Mouse (Mus musculus): ENCODE data around the gene Telo2. TPM values are rescaled to one million over a fixed set of nuclear protein-coding genes. Genes with fewer than 3 reads are reported as not detected.

Gene Telo2
- polyA plus RNA-seq, 1 experiment from 2014 or later = 30.7 TPM

GRCm38 (mm10) chr17:25080210-25080609 lies 35.6 kb downstream of the Telo2 start:
- Histone ChIP-seq H3K4me1 (replicated peaks) (peaks cover 64% of the 10 kb centered on the region), H3K9ac (peak overlapping the region; percentile 49), H3K4me2 (peak overlapping the region; percentile 60), H3K27me3 (replicated peaks) (no peaks in the 10 kb centered on the region), H3K36me3 (0 out of 2 replicates have a peak, but pooled peaks cover 8% of the 10 kb centered on the region), H3K27ac (ENCODE audit: poor library complexity, severe bottlenecking) (peak overlapping the region; percentile 90), H3K9me3 (replicated peaks) (no peaks in the 10 kb centered on the region), H3K4me3 (peak overlapping the region; percentile 50)
- no peak for ATAC-seq (ENCODE audit: insufficient number of reproducible peaks, low FRiP score)
- 77% methylated on average over 13 of the region's 13 CpGs for WGBS

GRCm38 (mm10) chr17:25077771-25078372 lies 37.9 kb downstream of the Telo2 start:
- H3K36me3 ChIP-seq = 0 out of 2 replicates have a peak, but pooled peaks cover 8% of the 10 kb centered on the region
- no peaks in the 10 kb centered on the region for H3K27me3 ChIP-seq (replicated peaks)
- H3K4me1 ChIP-seq (replicated peaks) = peaks cover 47% of the 10 kb centered on the region
- peak overlapping the region; percentile 60 for H3K4me2 ChIP-seq
- H3K4me3 ChIP-seq = peak overlapping the region; percentile 20
- H3K9me3 ChIP-seq (replicated peaks) = no peaks in the 10 kb centered on the region
- no peak overlapping the region for H3K9ac ChIP-seq
- ATAC-seq (ENCODE audit: insufficient number of reproducible peaks, low FRiP score) = peak; percentile 41
- 0 out of 2 replicates have a peak overlapping the region, but pooled peaks have one; percentile 13 for H3K27ac ChIP-seq (ENCODE audit: poor library complexity, severe bottlenecking)
- WGBS = 62% methylated on average over 13 of the region's 13 CpGs

DNA sequence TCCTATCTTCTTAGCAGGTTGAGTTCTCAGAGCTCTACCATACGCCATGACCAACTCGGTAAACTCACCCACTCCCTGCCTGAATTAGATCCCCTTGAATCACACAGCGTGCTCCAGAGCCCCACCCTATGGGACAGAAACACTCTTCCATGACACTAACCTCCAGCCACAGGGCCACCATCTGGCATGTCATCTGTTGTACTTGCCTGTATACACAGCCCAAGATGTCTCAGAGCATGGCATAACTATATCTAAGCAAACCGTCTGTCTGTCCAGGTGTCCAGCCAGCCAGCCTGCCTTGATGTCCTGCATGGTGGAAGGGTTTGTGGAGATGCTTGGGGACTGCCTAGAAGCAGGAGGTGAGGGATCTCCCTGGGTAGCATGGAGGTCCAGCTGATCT lies 38.9 kb downstream of the Telo2 start:
- ATAC-seq (ENCODE audit: insufficient number of reproducible peaks, low FRiP score) = no peak
- H3K27me3 ChIP-seq (replicated peaks) = no peaks in the 10 kb centered on the region
- peaks cover 43% of the 10 kb centered on the region for H3K4me1 ChIP-seq (replicated peaks)
- H3K27ac ChIP-seq (ENCODE audit: poor library complexity, severe bottlenecking) = no peak overlapping the region
- WGBS = 83% methylated on average over 4 of the region's 4 CpGs
- peak overlapping the region; percentile 60 for H3K4me2 ChIP-seq
- 0 out of 2 replicates have a peak overlapping the region, but pooled peaks have one; percentile 25 for H3K9ac ChIP-seq
- 0 out of 2 replicates have a peak overlapping the region, but pooled peaks have one; percentile 1 for H3K4me3 ChIP-seq
- H3K36me3 ChIP-seq = 0 out of 2 replicates have a peak, but pooled peaks cover 8% of the 10 kb centered on the region
- no peaks in the 10 kb centered on the region for H3K9me3 ChIP-seq (replicated peaks)

DNA sequence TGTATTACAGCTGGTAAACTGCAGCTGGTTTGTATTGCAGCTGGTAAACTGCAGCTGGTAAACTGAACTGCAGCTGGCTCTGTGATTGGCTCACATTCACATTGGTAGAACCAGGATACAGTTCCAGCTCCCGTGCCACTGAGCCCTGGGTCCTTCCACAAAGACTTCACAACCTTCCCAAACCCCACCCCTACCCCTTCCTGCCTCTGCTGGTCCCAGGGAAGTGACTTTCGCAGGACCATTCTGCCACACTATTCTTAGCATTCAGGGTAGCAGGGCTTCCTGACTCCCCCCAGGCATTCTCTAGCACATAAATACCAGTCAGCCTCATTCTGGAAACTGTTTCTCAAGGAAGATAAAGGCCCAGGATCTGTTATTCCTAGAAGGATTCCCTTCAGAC lies 47.1 kb downstream of the Telo2 start:
- H3K27ac ChIP-seq (ENCODE audit: poor library complexity, severe bottlenecking) = peak overlapping the region; percentile 49; the same call in 1 of the 2 replicates
- 41% methylated on average over 2 of the region's 2 CpGs for WGBS
- no peak for ATAC-seq (ENCODE audit: insufficient number of reproducible peaks, low FRiP score)
- no peak overlapping the region for H3K4me3 ChIP-seq
- H3K9ac ChIP-seq = no peak overlapping the region
- H3K36me3 ChIP-seq = 0 out of 2 replicates have a peak, but pooled peaks cover 6% of the 10 kb centered on the region
- H3K4me2 ChIP-seq = no peak overlapping the region
- no peaks in the 10 kb centered on the region for H3K9me3 ChIP-seq (replicated peaks)
- no peaks in the 10 kb centered on the region for H3K27me3 ChIP-seq (replicated peaks)
- peaks cover 50% of the 10 kb centered on the region for H3K4me1 ChIP-seq (replicated peaks)

DNA sequence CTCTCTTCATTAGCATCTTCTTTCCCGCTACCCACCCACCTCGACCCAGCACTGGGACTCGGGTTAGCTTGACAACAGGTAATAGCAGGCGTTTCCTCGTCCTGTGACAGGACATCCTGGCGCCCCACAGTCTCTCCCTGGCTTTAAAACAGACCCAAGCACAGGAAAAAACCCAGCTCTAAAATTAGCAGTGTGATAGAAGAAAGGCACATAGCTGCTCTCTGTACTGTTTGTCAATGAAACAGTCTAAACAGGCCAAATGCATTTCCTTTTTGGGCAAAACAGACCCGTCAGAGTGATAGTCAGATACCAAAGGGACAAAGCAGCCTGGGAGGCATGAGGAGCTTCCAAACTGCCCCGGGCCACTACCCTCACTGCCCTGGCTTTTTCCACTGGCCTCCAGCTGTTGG lies 48.3 kb downstream of the Telo2 start:
- Histone ChIP-seq H3K4me1 (replicated peaks) (peaks cover 49% of the 10 kb centered on the region), H3K4me2 (no peak overlapping the region), H3K27me3 (replicated peaks) (no peaks in the 10 kb centered on the region), H3K9me3 (replicated peaks) (no peaks in the 10 kb centered on the region), H3K9ac (no peak overlapping the region), H3K27ac (ENCODE audit: poor library complexity, severe bottlenecking) (peak overlapping the region; percentile 69), H3K36me3 (0 out of 2 replicates have a peak, but pooled peaks cover 6% of the 10 kb centered on the region), H3K4me3 (no peak overlapping the region)
- 40% methylated on average over 8 of the region's 8 CpGs for WGBS
- peak; percentile 36; the same call in 1 of the 2 replicates for ATAC-seq (ENCODE audit: insufficient number of reproducible peaks, low FRiP score)

GRCm38 (mm10) chr17:25066595-25066994 lies 49.2 kb downstream of the Telo2 start:
- 91% methylated on average over 7 of the region's 7 CpGs for WGBS
- H3K27ac ChIP-seq (ENCODE audit: poor library complexity, severe bottlenecking) = no peak overlapping the region

GRCm38 (mm10) chr17:25065189-25065588 lies 50.6 kb downstream of the Telo2 start:
- Histone ChIP-seq H3K36me3 (peaks cover 15% of the 10 kb centered on the region; the same call in 1 of the 2 replicates), H3K27me3 (replicated peaks) (no peaks in the 10 kb centered on the region), H3K9ac (no peak overlapping the region), H3K27ac (ENCODE audit: poor library complexity, severe bottlenecking) (peak overlapping the region; percentile 34), H3K4me3 (no peak overlapping the region), H3K9me3 (replicated peaks) (no peaks in the 10 kb centered on the region), H3K4me1 (replicated peaks) (peaks cover 52% of the 10 kb centered on the region), H3K4me2 (no peak overlapping the region)
- 81% methylated on average over 3 of the region's 3 CpGs for WGBS
- no peak for ATAC-seq (ENCODE audit: insufficient number of reproducible peaks, low FRiP score)

More at GRCm38 (mm10) chr17:25066595-25066994, 49.2 kb downstream of the Telo2 start:
- Histone ChIP-seq H3K9ac (no peak overlapping the region), H3K27me3 (replicated peaks) (no peaks in the 10 kb centered on the region), H3K9me3 (replicated peaks) (no peaks in the 10 kb centered on the region), H3K4me2 (no peak overlapping the region), H3K4me1 (replicated peaks) (peaks cover 50% of the 10 kb centered on the region), H3K4me3 (no peak overlapping the region), H3K36me3 (peaks cover 13% of the 10 kb centered on the region; the same call in 1 of the 2 replicates)
- ATAC-seq (ENCODE audit: insufficient number of reproducible peaks, low FRiP score) = no peak

- H3K4me1 ChIP-seq (replicated peaks) = peaks cover 52% of the 10 kb centered on the region
- 44% methylated on average over 9 of the region's 9 CpGs for WGBS
Measured at GRCm38 (mm10) chr17:25064351-25064750, 51.4 kb downstream of the Telo2 start.

GRCm38 (mm10) chr17:25063872-25064271 lies 51.9 kb downstream of the Telo2 start:
- H3K27me3 ChIP-seq (replicated peaks) = no peaks in the 10 kb centered on the region
- no peak overlapping the region for H3K9ac ChIP-seq
- no peak overlapping the region for H3K4me3 ChIP-seq
- H3K4me1 ChIP-seq (replicated peaks) = peaks cover 48% of the 10 kb centered on the region
- peaks cover 24% of the 10 kb centered on the region for H3K36me3 ChIP-seq
- no peaks in the 10 kb centered on the region for H3K9me3 ChIP-seq (replicated peaks)
- H3K4me2 ChIP-seq = no peak overlapping the region
- peak; percentile 43; the same call in 1 of the 2 replicates for ATAC-seq (ENCODE audit: insufficient number of reproducible peaks, low FRiP score)
- H3K27ac ChIP-seq (ENCODE audit: poor library complexity, severe bottlenecking) = peak overlapping the region; percentile 34
- 49% methylated on average over 12 of the region's 12 CpGs for WGBS

More at GRCm38 (mm10) chr17:25064351-25064750, 51.4 kb downstream of the Telo2 start:
- ATAC-seq (ENCODE audit: insufficient number of reproducible peaks, low FRiP score) = peak; percentile 78
- peaks cover 19% of the 10 kb centered on the region for H3K36me3 ChIP-seq
- peak overlapping the region; percentile 34 for H3K27ac ChIP-seq (ENCODE audit: poor library complexity, severe bottlenecking)
- H3K4me2 ChIP-seq = no peak overlapping the region
- H3K4me3 ChIP-seq = no peak overlapping the region
- no peaks in the 10 kb centered on the region for H3K9me3 ChIP-seq (replicated peaks)
- H3K9ac ChIP-seq = no peak overlapping the region
- H3K27me3 ChIP-seq (replicated peaks) = no peaks in the 10 kb centered on the region

DNA sequence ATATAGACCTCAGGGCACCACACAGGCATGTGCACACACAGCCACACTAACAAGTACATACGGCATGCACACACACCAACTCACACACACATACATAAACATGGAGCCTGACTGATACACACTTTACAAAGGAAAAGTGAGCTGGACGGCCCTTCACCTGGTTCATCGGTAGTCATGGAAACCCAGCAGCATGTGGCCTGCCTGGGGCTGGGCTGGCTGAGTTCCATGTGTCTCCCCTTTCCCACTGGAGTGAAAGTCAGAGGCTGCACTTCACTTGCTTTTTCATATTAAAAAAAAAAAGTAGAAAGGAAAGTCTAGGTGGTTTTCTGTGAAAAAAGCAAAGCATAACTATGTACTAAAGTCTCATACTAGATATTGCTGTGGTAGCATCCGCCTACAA lies 52.5 kb downstream of the Telo2 start:
- Histone ChIP-seq H3K4me1 (replicated peaks) (peaks cover 41% of the 10 kb centered on the region), H3K4me2 (no peak overlapping the region), H3K36me3 (peaks cover 28% of the 10 kb centered on the region), H3K9ac (no peak overlapping the region), H3K27me3 (replicated peaks) (no peaks in the 10 kb centered on the region), H3K27ac (ENCODE audit: poor library complexity, severe bottlenecking) (peak overlapping the region; percentile 34; the same call in 1 of the 2 replicates), H3K4me3 (no peak overlapping the region), H3K9me3 (replicated peaks) (no peaks in the 10 kb centered on the region)
- WGBS = 86% methylated on average over 4 of the region's 4 CpGs
- ATAC-seq (ENCODE audit: insufficient number of reproducible peaks, low FRiP score) = no peak

GRCm38 (mm10) chr17:25057041-25057440 lies 58.7 kb downstream of the Telo2 start:
- ATAC-seq (ENCODE audit: insufficient number of reproducible peaks, low FRiP score) = no peak
- Histone ChIP-seq H3K4me1 (replicated peaks) (0 out of 2 replicates have a peak, but pooled peaks cover 4% of the 10 kb centered on the region), H3K4me3 (no peak overlapping the region), H3K27me3 (replicated peaks) (no peaks in the 10 kb centered on the region), H3K27ac (ENCODE audit: poor library complexity, severe bottlenecking) (no peak overlapping the region), H3K9me3 (replicated peaks) (no peaks in the 10 kb centered on the region), H3K4me2 (no peak overlapping the region), H3K36me3 (peaks cover 72% of the 10 kb centered on the region), H3K9ac (no peak overlapping the region)
- WGBS = 83% methylated on average over 6 of the region's 6 CpGs
